Mouse (Mus musculus) bone marrow, adult 2 months (tissue): Measurements from ENCODE around the gene Gm45213.

Experiments
- CTCF ChIP-seq: fragments of 200-500 bp; IDR thresholded peaks from 2 replicates; pipeline ENCODE4 v1.5.1; 2011; ENCODE audit warnings: low read length, control low read depth; ENCODE audit not compliant: control insufficient read depth, insufficient read depth
- POLR2A ChIP-seq: fragments of 200-500 bp; IDR thresholded peaks from 2 replicates; pipeline ENCODE4 v1.6.1; 2011; ENCODE audit warnings: low read depth, mild to moderate bottlenecking, control low read depth, low read length, borderline replicate concordance; ENCODE audit not compliant: control insufficient read depth

GRCm38 (mm10) chr7:66088077-66088476, 44.7 kb downstream of the Gm45213 start:
- TF ChIP-seq CTCF, result no peak
- no peak for TF ChIP-seq POLR2A
